Mouse (Mus musculus) midbrain, embryonic 15.5 days (tissue): ENCODE results near the gene Hal. TPM values are rescaled to one million over a fixed set of nuclear protein-coding genes. Genes with fewer than 3 reads are reported as not detected.

Source experiments
- ATAC-seq: fragments of 200-750 bp; cut with Nextera tagmentation; replicated peaks from 2 replicates; pipeline ENCODE4 v1.8.0; 2017; ENCODE audit warnings: moderate TSS enrichment
- H3K27ac ChIP-seq: fragments of 300-500 bp; sonication (generic); 2 replicates; pipeline ENCODE4 v1.5.1; 2015; ENCODE audit warnings: mild to moderate bottlenecking, inconsistent platforms
- H3K27me3 ChIP-seq: fragments of 300-500 bp; sonication (generic); replicated peaks from 2 replicates; pipeline ENCODE4 v1.6.1; 2015; ENCODE audit warnings: inconsistent platforms
- H3K36me3 ChIP-seq: fragments of 300-500 bp; sonication (generic); replicated peaks from 2 replicates; pipeline ENCODE4 v1.6.1; 2015; ENCODE audit warnings: inconsistent platforms
- H3K4me1 ChIP-seq: fragments of 300-500 bp; sonication (generic); 2 replicates; pipeline ENCODE4 v1.6.1; 2015; ENCODE audit warnings: inconsistent platforms
- H3K4me2 ChIP-seq: fragments of 300-500 bp; sonication (generic); 2 replicates; pipeline ENCODE4 v1.6.1; 2015; ENCODE audit warnings: inconsistent platforms, mild to moderate bottlenecking, moderate library complexity
- H3K4me3 ChIP-seq: fragments of 300-500 bp; sonication (generic); 2 replicates; pipeline ENCODE4 v1.5.1; 2015; ENCODE audit warnings: mild to moderate bottlenecking, inconsistent platforms
- H3K9ac ChIP-seq: fragments of 300-500 bp; sonication (generic); 2 replicates; pipeline ENCODE4 v1.6.1; 2015; ENCODE audit warnings: mild to moderate bottlenecking, inconsistent platforms
- H3K9me3 ChIP-seq: fragments of 300-500 bp; sonication (generic); 2 replicates; pipeline ENCODE4 v1.6.1; 2016; ENCODE audit warnings: inconsistent platforms
- WGBS: fragments of 180-500 bp; shearing (Covaris S2); methylation state at CpG from one replicate; pipeline ENCODE4 v1.1.7; 2015; ENCODE audit warnings: mixed read lengths; 5-methylcytosine and 5-hydroxymethylcytosine counted together
- polyA plus RNA-seq: library from polyadenylated mRNA; unstranded; fragments of >200 nt; fragmentation: Nextera tagmentation; extraction: Ambion mirVana; gene quantifications from 2 replicates; pipeline ENCODE4 v1.2.1, GENCODE M21; 2015

Gene Hal
- 0.35 TPM in 1 of 2 replicates, not detected in the other for polyA plus RNA-seq

DNA sequence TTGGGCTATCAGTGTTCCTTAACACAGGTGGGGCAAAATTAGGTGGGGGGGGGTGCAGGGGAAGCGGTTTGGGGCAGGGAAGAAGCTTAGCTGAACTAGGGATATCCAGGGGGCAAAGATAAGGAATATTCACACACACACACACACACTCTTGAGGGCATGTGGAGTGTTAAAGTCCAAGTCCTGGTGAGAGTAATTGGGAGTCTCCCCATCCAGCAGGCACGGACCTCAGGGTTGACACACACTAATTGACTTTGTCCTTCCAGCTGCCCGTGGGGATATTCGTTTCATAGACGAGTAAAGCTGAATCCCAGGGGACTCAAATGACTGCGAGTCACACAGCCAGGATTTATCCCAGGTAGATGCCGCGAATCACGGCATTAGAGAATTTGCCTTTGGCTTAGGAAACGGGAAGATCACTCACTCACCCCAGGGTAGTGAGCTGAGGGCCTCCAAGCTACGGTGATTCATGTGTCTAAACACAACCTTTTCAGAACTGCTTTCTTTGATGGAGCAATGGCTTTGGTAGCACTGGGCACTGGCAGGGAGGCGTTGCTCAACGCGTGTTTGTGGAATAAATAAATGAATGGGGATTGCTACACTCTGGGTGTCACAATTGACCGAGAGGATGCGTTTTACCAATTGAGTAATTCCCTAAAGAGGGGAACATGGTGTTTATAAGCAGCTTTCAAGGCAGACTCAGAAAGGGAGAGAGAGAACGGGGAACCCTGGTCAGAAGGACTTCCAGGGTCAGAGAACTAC, at the start of gene Hal:
Gene Hal, plus strand, starts transcription at position 703 of the 762 bp plus-strand sequence.
- ATAC-seq: no peak
- H3K27ac ChIP-seq: no peak within 1 kb of the TSS
- H3K27me3 ChIP-seq: no peaks in the 10 kb centered on the region
- H3K4me3 ChIP-seq: no peak within 1 kb of the TSS
- H3K9ac ChIP-seq: no peak within 1 kb of the TSS
- H3K9me3 ChIP-seq: no peaks in the 10 kb centered on the region
- WGBS: 45% methylated on average over 17 of the region's 17 CpGs
- no peaks in the 10 kb centered on the region for H3K36me3 ChIP-seq
- no peak within 1 kb of the TSS for H3K4me2 ChIP-seq
- peaks cover 8% of the 10 kb centered on the region for H3K4me1 ChIP-seq

DNA sequence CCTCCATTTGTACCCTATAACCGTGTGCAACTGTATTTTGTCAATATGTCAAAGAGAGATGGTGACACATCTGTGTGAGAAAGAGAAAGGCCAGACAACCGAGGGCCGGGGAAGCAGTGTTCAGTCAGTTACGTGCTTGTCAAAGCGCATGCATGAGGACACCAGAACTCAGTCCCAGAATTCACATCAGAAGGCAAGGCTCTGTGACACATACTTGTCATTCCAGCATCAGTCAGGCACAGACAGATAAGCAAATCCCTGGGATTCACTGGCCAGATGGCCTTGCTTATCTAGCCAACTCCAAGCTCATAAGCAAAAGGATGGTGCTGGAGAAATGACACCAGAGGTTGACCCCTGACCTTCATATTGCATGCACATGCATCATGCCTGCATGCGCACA, 47.1 kb upstream of the Hal start:
- Histone ChIP-seq H3K36me3 (no peaks in the 10 kb centered on the region), H3K4me3 (no peak overlapping the region), H3K27me3 (no peaks in the 10 kb centered on the region), H3K4me1 (no peaks in the 10 kb centered on the region), H3K27ac (no peak overlapping the region), H3K9ac (no peak overlapping the region), H3K9me3 (no peaks in the 10 kb centered on the region), H3K4me2 (no peak overlapping the region)
- 85% methylated on average over 6 of the region's 6 CpGs for WGBS
- no peak for ATAC-seq

DNA sequence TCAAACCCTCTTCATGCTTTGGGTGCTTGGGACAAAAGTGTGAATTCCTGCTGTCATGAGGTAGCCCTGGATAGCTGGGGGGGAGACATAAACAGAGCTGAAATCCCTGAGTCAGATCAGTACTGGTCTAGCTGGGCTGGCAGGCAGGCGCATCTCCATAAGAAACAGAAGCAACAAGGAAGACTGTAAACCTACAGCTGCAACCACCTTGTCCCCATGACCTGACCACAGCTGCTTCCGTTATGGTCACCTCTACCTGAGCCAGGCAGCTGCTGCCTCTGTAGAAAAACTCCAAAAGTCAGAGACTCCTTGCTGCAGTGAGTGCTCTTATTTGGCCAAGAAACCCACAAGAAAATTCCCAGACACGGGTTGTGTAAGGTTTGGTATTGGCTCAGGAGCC, 46.4 kb upstream of the Hal start:
- H3K4me2 ChIP-seq: no peak overlapping the region
- ATAC-seq: no peak
- H3K36me3 ChIP-seq: no peaks in the 10 kb centered on the region
- no peak overlapping the region for H3K27ac ChIP-seq
- no peaks in the 10 kb centered on the region for H3K4me1 ChIP-seq
- WGBS: 80% methylated on average over 3 of the region's 3 CpGs
- H3K27me3 ChIP-seq: no peaks in the 10 kb centered on the region
- no peak overlapping the region for H3K4me3 ChIP-seq
- H3K9ac ChIP-seq: no peak overlapping the region
- no peaks in the 10 kb centered on the region for H3K9me3 ChIP-seq

DNA sequence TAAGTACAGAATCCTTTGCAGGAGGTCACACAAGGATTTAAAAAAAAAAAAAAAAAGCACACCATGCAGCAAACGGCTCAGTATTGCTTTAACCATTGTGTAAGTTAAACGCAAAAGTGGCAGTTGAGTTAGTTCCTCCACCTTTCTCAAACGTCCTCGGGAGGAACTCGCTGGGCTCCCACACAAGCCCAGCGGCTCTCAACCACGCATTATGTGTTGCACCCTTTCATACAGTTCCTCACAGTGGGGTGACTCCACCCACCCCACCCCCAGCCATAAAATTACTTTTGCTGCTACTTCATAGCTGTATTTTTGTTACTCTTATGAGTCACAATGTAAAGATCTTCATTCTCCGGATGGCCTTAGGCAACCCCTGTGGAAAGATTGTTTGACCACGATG, 44.2 kb upstream of the Hal start:
- no peak overlapping the region for H3K27ac ChIP-seq

DNA sequence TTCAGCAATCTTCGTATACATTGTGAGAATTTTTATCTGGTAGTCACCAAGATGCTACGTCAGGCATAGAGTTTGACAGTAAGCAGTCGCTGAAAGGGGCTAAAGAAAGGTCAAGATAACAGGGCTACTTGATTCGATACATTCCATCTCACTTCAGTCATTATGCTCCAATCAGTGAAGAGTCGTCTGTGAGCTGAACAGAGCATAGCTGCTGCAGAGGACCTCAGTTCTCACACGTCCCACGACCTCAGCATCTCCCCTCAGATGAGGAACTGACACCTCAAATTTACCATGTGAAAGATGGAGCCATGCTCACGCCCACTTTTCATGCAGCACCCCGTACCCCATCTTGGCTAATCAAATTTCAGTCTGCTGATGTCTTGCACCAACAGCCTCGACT, 41.2 kb upstream of the Hal start:
- Histone ChIP-seq H3K4me2 (no peak overlapping the region), H3K27me3 (no peaks in the 10 kb centered on the region), H3K4me3 (no peak overlapping the region), H3K36me3 (no peaks in the 10 kb centered on the region), H3K9me3 (no peaks in the 10 kb centered on the region), H3K27ac (no peak overlapping the region), H3K4me1 (peaks cover 6% of the 10 kb centered on the region), H3K9ac (no peak overlapping the region)
- 75% methylated on average over 10 of the region's 10 CpGs for WGBS
- no peak for ATAC-seq

More for the DNA sequence above, 44.2 kb upstream of the Hal start:
- WGBS: 77% methylated on average over 9 of the region's 9 CpGs
- Histone ChIP-seq H3K36me3 (no peaks in the 10 kb centered on the region), H3K27me3 (no peaks in the 10 kb centered on the region), H3K9me3 (no peaks in the 10 kb centered on the region), H3K4me1 (no peaks in the 10 kb centered on the region), H3K9ac (no peak overlapping the region), H3K4me2 (no peak overlapping the region), H3K4me3 (no peak overlapping the region)
- no peak for ATAC-seq

DNA sequence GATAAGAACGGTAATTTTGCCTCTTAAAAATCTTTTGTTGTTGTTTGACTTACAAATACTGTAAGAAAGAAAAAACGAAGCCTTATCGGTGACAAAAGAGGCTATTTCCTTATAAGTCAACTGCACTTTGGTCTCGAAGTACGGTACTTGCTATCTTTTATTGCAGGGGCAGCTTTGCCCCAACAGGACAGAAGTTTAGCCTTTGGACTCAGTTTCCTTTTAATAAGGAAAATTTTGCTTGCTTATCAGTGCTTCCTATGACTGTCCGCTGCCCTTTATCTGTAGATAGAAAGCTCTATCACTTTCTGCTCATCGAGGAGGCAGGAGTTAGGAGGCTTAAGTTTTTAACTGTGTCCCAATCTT, 33.9 kb upstream of the Hal start:
- Histone ChIP-seq H3K27me3 (no peaks in the 10 kb centered on the region), H3K36me3 (no peaks in the 10 kb centered on the region), H3K9me3 (no peaks in the 10 kb centered on the region), H3K4me2 (peak overlapping the region; percentile 82), H3K4me3 (peak overlapping the region; percentile 72), H3K27ac (no peak overlapping the region), H3K9ac (0 out of 2 replicates have a peak overlapping the region, but pooled peaks have one; percentile 12), H3K4me1 (peaks cover 21% of the 10 kb centered on the region)
- WGBS: 69% methylated on average over 7 of the region's 7 CpGs
- no peak for ATAC-seq

DNA sequence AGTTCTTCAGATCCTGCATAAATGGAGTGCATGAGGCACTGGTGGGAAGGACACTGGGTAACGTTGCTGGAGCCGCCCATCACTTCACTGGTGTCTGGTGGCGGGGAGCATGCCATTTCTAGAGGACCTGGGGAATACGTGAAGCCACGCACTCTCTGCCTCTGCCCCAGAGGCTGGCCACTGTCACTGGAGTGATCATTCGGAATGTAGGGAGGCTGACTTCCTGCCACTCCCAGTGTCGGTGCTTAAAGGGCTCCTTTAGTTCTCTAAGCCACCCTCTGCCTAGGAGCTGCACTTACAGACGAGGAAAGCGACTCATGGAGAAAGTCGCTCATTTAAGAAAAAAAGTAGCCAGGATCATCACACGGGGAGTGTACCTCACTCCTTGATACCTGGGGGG, 28.5 kb upstream of the Hal start:
- no peaks in the 10 kb centered on the region for H3K9me3 ChIP-seq
- no peaks in the 10 kb centered on the region for H3K36me3 ChIP-seq
- WGBS: 84% methylated on average over 11 of the region's 11 CpGs
- no peak overlapping the region for H3K4me3 ChIP-seq
- peaks cover 6% of the 10 kb centered on the region for H3K4me1 ChIP-seq
- H3K27me3 ChIP-seq: no peaks in the 10 kb centered on the region
- H3K27ac ChIP-seq: no peak overlapping the region
- no peak overlapping the region for H3K9ac ChIP-seq
- H3K4me2 ChIP-seq: no peak overlapping the region
- no peak for ATAC-seq

DNA sequence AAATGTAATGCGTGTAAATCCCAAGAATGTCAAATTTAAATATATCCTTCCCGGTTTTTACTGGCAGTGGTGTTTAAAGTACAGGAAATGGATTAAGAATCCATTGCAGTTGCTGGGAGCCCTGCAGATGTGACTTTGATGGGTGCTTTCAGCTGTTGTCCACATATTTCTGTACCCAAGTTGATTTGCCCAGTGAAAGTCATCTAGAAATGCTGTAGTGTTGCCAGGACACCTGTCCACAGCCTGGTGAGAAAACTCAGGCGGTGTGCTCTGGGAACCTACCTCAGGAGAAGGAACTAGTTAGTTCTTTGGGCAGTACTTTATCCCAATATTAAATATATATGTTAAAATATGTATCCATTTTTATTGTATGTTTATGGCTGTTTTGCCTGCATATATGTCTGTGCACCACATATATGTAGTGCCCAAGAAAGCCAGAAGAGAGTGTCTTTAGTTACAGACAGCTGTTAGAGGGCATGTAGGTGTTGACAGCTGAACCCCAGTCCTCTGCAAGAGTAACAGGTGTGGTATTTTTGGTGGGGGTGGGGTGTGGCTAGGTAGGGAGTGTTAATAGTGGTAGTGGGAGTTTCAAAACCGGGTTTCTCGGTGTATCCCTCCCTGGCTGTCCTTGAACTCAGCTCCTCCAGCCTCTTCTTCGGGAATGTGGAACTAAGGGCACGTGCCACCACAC, 25.7 kb upstream of the Hal start:
- 93% methylated on average over 7 of the region's 7 CpGs for WGBS
- Histone ChIP-seq H3K4me3 (no peak overlapping the region), H3K27me3 (no peaks in the 10 kb centered on the region), H3K4me2 (no peak overlapping the region), H3K4me1 (no peaks in the 10 kb centered on the region), H3K36me3 (no peaks in the 10 kb centered on the region), H3K9ac (no peak overlapping the region), H3K9me3 (no peaks in the 10 kb centered on the region), H3K27ac (no peak overlapping the region)
- no peak for ATAC-seq

DNA sequence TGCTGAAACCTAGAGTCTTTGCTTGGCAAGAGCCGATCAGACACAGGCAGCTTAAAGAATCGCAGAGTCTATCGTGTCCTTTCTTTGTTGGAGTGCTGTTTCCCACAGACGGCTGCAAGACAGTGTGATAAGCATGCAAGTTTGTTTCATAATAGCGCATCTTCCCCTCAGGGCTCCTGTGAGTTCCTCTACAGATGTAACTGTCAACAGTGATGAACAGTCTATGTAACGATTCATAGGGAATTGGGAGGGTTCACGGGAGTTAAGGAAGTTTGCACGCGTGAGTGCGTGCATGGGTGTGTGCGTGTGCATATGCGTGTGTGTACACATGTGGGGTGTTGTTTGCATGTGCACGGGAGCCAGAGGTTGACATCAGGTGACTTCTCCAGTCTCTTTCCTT, 25.0 kb upstream of the Hal start:
- Histone ChIP-seq H3K4me2 (no peak overlapping the region), H3K4me1 (no peaks in the 10 kb centered on the region), H3K4me3 (no peak overlapping the region), H3K9me3 (no peaks in the 10 kb centered on the region), H3K27ac (no peak overlapping the region), H3K9ac (no peak overlapping the region), H3K36me3 (no peaks in the 10 kb centered on the region), H3K27me3 (no peaks in the 10 kb centered on the region)
- ATAC-seq: no peak
- 80% methylated on average over 13 of the region's 13 CpGs for WGBS

DNA sequence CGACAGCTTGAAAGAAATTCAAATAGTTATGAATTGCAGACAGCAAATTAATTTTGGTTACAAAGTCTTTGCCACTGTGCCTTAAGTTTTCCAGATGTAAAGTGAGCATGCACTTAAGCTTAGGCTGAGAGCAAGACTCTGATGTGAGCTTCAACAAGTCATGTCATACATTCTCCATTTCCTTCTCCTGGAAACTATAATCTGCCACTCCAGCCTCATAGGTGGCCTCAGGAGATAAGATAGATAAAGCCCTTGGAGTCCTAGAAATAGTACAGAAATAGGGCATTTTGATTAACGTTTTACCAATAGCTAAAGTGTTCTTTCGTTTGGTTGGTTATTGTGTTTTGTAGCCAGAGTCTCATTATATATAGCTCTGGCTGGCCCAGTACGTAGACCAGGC, 21.3 kb upstream of the Hal start:
- Histone ChIP-seq H3K4me1 (no peaks in the 10 kb centered on the region), H3K9me3 (no peaks in the 10 kb centered on the region), H3K27me3 (no peaks in the 10 kb centered on the region), H3K4me3 (no peak overlapping the region), H3K36me3 (no peaks in the 10 kb centered on the region; the same call in 1 of the 2 replicates), H3K9ac (no peak overlapping the region), H3K4me2 (no peak overlapping the region), H3K27ac (no peak overlapping the region)
- ATAC-seq: no peak
- 93% methylated on average over 4 of the region's 4 CpGs for WGBS

DNA sequence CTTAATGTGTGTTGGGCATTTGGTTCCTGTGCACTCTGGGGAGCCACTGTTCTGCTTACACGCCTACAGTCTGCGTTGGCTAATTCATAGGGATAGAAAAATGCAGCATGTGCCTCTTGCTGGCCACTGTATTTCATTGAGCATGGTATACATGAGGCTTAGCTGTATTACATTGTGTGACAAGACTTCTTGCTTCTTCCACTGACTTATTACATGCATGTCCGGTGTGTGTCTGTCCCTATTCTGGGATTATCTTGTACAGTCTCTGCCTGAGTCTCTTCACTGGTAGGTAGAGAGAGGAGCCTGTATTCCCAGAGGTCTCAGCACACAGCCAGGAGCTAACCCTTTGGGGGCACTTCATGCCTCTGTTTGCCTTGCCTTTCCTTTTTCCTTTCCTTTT, 20.8 kb upstream of the Hal start:
- Histone ChIP-seq H3K27me3 (no peaks in the 10 kb centered on the region), H3K9ac (no peak overlapping the region), H3K9me3 (no peaks in the 10 kb centered on the region), H3K27ac (no peak overlapping the region), H3K4me2 (no peak overlapping the region), H3K36me3 (no peaks in the 10 kb centered on the region; the same call in 1 of the 2 replicates), H3K4me1 (no peaks in the 10 kb centered on the region), H3K4me3 (no peak overlapping the region)
- 96% methylated on average over 3 of the region's 3 CpGs for WGBS
- no peak for ATAC-seq

DNA sequence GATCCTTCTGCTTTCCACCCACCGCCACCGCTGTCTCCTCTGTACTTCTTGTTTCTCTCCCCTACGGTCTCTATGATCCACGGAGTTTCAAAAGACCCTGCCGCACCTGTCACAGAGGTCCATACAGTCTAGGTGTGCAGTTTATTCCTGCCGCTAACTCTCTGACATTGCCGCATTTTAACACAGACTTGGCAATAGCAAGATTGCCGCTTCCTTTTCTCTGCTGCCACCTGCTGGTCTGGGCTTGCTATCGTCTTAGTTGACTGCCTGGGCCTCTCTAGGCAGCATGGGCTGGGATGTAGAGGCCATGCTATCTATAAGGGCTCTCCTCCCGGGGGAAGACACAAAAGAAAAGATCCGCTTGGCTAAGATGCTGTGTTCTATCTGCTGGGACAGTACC, 17.2 kb upstream of the Hal start:
- peaks cover 11% of the 10 kb centered on the region; the same call in 1 of the 2 replicates for H3K36me3 ChIP-seq
- no peak overlapping the region for H3K4me2 ChIP-seq
- H3K9ac ChIP-seq: no peak overlapping the region
- no peaks in the 10 kb centered on the region for H3K27me3 ChIP-seq
- H3K4me1 ChIP-seq: no peaks in the 10 kb centered on the region
- WGBS: 43% methylated on average over 11 of the region's 11 CpGs
- H3K4me3 ChIP-seq: no peak overlapping the region
- H3K9me3 ChIP-seq: no peaks in the 10 kb centered on the region
- no peak overlapping the region for H3K27ac ChIP-seq
- ATAC-seq: peak; percentile 86

DNA sequence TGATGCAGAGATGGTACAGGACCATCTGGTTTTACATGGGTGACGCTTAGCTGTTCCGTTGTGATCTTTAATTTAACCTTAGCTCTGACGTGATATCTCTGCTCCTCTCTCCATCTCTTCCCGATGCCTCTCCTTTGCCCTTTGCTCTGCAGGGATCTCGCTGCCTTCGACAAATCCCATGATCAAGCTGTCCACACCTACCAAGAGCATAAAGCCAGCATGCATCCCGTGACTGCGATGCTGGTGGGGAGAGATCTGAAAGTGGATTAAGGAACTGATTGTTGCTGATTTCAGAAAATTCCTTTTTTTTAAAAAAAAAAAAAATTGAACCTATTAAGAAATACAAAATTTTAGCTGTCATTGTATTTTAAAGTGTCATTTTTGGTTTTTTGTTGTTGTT, 4.1 kb upstream of the Hal start:
- Histone ChIP-seq H3K4me1 (peaks cover 5% of the 10 kb centered on the region), H3K36me3 (peaks cover 13% of the 10 kb centered on the region; the same call in 1 of the 2 replicates), H3K27me3 (no peaks in the 10 kb centered on the region), H3K27ac (no peak overlapping the region), H3K9ac (no peak overlapping the region), H3K4me3 (no peak overlapping the region), H3K9me3 (no peaks in the 10 kb centered on the region), H3K4me2 (no peak overlapping the region)
- ATAC-seq: no peak
- 81% methylated on average over 8 of the region's 8 CpGs for WGBS
